Mouse (Mus musculus) gastrocnemius, adult 8-10 months (tissue): Measurements from ENCODE around the gene Npc1l1. TPM values are rescaled to one million over a fixed set of nuclear protein-coding genes. Genes with fewer than 3 reads are reported as not detected.

ENCODE experiments used
- DNase-seq, 2 experiments: peaks; one replicate each; pipeline ENCODE4 v3.0.0; 2022; ENCODE audit warnings: low spot score in 2 of 2
- total RNA-seq, 4 experiments: library from RNA; stranded (reverse); gene quantifications; 2 replicates each; pipeline ENCODE4 v1.2.4; 2022

The Npc1l1 gene
- total RNA-seq, 4 experiments from 2014 or later = 0.07 to 0.32 (median 0.12) TPM; not detected in 1

- DNase-seq = no peak
Observed at GRCm38 (mm10) chr11:6208158-6208557, 21.8 kb downstream of the Npc1l1 start.

GRCm38 (mm10) chr11:6207090-6207489 is 22.9 kb downstream of the Npc1l1 start:
- DNase-seq = no peak

DNA sequence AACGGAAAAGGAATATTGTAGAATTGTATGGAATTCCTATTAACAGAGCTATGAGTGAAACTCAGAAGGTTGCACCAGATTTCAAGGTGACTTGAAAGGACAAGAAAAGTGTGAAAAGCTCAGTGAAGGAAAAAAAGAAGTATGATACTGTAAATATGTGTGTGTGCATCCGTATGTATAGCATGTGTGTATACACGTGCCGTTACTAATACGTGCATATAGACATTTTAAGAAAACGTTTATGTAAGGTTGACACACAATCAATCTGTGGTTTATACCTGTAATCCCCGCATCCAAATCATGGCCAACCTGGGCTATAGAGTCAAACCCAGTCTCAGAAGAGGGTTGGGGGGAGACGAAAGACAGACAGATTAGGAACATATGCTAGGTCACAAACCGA is 29.4 kb downstream of the Npc1l1 start:
- no peak for DNase-seq

DNA sequence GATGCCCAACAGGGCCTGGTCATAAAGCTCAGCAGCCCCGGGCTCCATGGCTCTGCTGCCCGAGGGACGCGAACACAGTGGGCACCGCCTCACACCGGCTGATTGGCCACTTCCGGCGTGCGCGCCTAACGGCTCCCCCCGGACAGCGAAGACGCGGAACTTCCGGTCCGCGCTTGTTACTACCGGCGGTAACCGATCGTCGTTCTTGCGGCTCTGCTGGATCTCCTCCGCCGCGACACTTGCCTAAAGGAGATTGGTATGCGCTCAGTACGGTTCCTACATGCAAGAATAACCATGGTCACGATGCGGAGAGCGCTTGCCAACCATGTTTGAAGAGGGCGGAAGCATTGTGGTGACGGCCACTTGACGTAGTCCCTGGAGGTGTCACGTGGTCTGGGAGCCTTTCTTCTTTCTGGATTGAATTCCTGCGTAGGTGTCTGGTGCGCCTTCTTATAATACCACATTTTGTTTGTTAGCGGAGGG is 29.8 kb downstream of the Npc1l1 start, which contains the start of gene Nudcd3:
Nudcd3 (minus strand) TSS at position 329 of the 483 bp plus-strand sequence.
- peak; percentile 74 to 79 for DNase-seq

DNA sequence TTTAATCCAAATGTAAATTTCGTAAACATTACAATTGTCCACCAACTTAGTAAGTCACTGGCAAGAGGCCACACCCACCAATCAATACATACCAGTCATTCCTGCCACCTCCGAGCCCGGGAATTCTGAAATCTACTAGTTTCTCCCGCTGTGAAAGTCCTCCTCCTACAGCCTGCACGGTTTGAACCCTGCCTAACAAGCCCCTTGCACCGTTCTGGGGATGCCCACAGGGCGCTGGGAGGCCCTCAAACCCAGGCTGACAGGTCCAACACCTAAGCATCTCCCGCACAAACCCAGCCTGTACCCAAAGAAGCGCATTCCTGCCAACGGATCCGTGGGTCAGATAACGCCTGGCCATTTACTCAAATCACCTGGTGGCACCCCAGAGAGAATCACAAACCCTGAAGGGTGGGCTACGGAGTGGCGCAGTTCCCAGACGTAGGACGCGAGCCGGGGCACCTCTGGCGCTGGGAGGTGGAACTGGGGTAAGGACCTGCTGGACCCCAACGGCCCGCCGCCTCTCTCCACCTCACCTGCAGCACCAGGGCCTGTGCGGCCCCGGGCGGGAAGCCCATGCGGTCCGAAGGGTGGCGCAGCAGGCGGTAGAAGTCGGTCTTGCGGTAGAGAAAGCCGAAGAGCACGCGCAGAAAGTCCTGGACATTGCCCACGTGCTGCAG is 30.4 kb downstream of the Npc1l1 start, which contains the start of gene A730071L15Rik:
A730071L15Rik (plus strand) TSS at position 620 of the 677 bp plus-strand sequence.
- DNase-seq = no peak

GRCm38 (mm10) chr11:6198449-6198848 is 31.5 kb downstream of the Npc1l1 start:
- no peak for DNase-seq

GRCm38 (mm10) chr11:6196780-6197179 is 33.2 kb downstream of the Npc1l1 start:
- no peak for DNase-seq

- DNase-seq = peak; percentile 92 to 94
Observed at GRCm38 (mm10) chr11:6187878-6188277, 42.1 kb downstream of the Npc1l1 start.

DNA sequence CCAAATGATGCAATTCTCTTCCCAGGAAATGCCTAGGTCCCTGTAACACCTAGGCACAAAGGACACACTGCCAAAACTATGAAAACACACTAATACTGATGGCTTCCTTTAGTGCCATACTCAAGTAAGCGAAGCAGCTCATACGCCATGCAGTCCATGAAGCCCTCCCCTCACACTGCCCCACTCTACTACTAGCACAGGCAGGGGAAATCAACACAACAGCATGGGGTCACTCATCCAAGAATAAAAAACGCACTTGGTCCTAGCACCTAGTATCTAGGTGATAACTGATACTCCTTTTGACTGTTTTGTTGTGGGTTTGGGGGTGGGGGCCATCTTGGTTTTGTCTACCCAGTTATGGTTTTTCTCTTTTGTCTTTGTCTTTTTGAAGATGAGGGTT is 42.5 kb downstream of the Npc1l1 start:
- DNase-seq = no peak

GRCm38 (mm10) chr11:6184202-6184935 is 45.6 kb downstream of the Npc1l1 start:
- DNase-seq = no peak

GRCm38 (mm10) chr11:6183246-6183645 is 46.7 kb downstream of the Npc1l1 start:
- no peak for DNase-seq

- DNase-seq = no peak
Observed at GRCm38 (mm10) chr11:6180811-6181399, 49.0 kb downstream of the Npc1l1 start.

DNA sequence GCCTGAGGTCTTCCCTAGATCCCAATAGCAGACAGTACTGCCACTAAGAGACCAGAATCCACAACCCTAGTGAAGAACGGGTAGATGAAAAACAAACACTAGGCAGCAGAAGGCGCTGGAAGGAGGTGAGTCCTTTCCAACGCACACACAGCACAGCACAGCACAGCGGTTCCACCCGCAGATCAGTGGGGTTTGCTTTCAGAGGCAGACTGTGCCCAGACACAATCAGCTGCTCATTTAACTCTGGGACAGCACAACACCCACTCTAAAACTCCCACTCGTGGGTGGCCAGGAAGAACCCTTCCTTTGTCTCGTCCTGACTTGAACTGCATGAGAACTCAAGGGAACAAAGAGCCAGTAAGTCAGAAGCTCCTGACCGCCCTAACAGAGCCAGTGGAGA is 50.7 kb downstream of the Npc1l1 start:
- DNase-seq = no peak

GRCm38 (mm10) chr11:6178673-6179166 is 51.2 kb downstream of the Npc1l1 start:
- no peak for DNase-seq

- no peak for DNase-seq
Observed at GRCm38 (mm10) chr11:6177781-6178420, 52.0 kb downstream of the Npc1l1 start.

GRCm38 (mm10) chr11:6175506-6175905 is 54.4 kb downstream of the Npc1l1 start:
- DNase-seq = no peak

DNA sequence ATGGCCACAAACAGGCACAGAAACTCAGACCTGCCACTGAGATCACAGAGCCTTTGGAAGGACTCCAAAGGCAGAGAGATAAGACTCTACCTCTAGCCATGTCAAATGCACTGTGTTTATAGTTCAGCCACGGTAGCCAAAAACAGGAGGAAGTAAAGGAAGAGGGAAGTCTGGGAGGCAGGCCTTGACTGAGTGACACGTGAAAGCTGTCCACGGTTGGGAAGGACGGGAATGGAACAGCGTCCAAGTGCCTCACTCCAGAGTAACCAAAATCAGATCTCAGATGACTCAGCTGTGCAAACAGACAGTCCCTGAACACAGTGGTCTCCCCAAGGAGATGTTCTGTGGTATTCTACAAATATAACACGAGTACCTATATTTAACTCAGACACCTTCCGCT is 55.2 kb downstream of the Npc1l1 start:
- no peak for DNase-seq

- no peak for DNase-seq
Observed at GRCm38 (mm10) chr11:6169041-6169663, 60.8 kb downstream of the Npc1l1 start.

- DNase-seq = no peak
Observed at GRCm38 (mm10) chr11:6166351-6166750, 63.6 kb downstream of the Npc1l1 start.

DNA sequence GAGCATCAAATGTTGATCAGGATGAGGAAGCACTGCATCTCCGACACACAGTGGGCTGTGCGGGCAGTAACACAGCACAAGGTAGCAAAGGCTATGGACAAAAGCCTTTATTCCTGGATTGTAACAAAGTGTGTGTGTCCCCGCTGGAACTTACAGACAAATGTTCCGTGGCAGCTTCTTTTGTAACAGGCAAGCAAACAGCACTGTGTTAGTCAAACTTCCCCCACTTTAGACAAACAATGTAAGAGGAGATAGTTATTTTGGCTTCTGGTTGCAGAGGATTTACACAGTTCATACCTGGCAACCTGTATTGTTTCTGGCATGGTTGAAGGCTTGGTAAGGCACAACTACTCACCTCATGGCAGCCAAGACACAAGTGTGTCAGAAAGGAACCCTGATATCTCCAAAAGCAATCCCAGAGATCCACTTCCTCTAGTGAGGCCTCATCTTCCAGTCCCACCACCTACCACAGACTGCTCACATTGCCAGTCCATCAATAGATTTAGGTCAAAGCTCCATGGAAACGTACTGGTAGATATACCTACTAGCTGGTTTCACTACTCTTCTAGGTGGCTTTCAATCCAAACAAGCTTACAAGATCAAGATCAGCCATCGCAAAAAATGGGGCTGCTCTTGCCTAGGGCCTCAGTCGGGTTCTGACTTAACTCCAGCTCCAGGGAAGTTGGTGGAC is 64.4 kb downstream of the Npc1l1 start:
- no peak for DNase-seq
